Mouse (Mus musculus) CD4-positive, CD25-positive, alpha-beta regulatory T cell (primary cell): ENCODE data around the gene Mettl6. TPM values are rescaled to one million over a fixed set of nuclear protein-coding genes. Genes with fewer than 3 reads are reported as not detected.

Experiments
- polyA plus RNA-seq: library from polyadenylated mRNA; unstranded; fragments of 100-300 nt; shearing (Covaris generic); gene quantifications from one replicate; pipeline ENCODE4 v1.2.1, GENCODE M21; 2017

The Mettl6 gene
- 55.0 TPM for polyA plus RNA-seq

DNA sequence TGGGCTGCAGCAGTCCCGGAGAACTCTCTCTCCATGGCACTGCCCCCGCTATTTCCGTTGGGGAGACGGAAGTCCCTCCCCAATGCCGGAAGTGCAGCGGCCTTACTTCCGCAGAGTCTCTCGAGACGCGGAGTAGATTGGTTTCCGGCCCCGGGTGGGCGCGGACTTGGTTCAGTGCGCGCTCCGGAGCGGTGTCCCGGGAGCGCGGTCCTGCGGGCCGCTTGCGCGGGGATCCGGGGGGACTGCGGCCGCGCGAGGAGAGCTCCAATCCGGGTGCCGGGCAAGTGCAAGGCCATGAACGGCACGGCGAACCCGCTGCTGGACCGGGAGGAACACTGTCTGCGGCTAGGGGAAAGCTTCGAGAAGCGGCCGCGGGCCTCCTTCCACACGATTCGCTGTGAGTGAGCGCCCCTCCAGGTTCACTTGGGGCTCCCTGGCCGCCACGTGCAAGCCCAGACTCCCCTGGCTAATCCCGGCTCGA lies at the start of gene Mettl6:
Mettl6 (minus strand) TSS at position 66 of the 481 bp plus-strand sequence.

GRCm38 (mm10) chr14:31494349-31494974 lies 378 bp downstream of the Mettl6 start, which contains the start of gene Eaf1:
Eaf1 (plus strand) TSS chr14:31494399.

DNA sequence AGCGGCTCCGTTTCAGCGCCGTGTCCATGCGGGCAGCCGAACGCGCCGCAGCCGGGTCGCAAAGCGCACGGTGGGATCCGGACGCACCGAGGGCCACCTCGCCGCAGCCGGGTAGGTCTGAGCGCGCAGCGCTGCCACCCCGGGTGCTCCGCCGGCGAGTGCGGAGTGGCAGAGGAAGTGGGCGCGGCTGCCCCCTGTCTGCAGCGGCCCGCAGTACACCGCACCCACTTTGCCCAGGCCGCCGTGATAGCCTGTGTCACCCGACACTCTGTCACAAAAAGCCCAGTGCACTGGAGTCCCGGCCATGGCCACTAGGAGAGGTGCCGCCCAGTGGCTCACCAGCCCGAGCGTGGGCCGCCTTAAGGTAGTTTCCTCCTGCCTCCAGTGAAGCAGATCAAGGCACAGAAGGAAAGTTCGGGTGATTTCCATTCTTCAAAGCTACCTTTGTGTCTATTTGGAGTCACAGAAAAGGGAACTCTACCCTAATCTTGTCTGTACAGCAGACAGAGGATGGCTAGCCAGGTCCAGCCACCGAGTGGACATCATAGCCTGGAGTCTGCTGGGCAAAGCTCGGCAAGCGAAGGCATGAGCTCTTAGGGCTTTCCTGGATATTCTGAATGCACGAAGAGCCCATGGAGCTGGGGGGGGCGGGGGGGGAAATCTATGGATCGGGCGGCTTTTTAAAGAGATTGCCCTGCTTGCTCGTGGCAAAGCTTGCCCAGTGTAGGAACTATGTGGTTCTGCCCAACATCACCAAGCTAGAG lies 58.7 kb downstream of the Mettl6 start, which contains the start of gene Sh3bp5:
Sh3bp5 (minus strand) TSS at position 149 of the 764 bp plus-strand sequence.

Other genes starting within 250 kb of the Mettl6 start
- gene Phf7, start 243.7 kb downstream of the Mettl6 start, polyA plus RNA-seq = 18.3 TPM
- 91.6 TPM for gene Bap1, start 243.6 kb downstream of the Mettl6 start, polyA plus RNA-seq
- gene Dnah1, start 171.1 kb downstream of the Mettl6 start, polyA plus RNA-seq = 0.02 TPM
- 59.0 TPM for gene Capn7, start 158.4 kb downstream of the Mettl6 start, polyA plus RNA-seq
- gene Sh3bp5, start 59.0 kb downstream of the Mettl6 start, polyA plus RNA-seq = 78.9 TPM
- gene Eaf1, start 641 bp downstream of the Mettl6 start, polyA plus RNA-seq = 36.0 TPM
- gene Colq, start 96.3 kb upstream of the Mettl6 start, polyA plus RNA-seq = 17.5 TPM
- not detected for gene Gm49387, start 145.8 kb upstream of the Mettl6 start, polyA plus RNA-seq
- gene Btd, start 146.0 kb upstream of the Mettl6 start, polyA plus RNA-seq = 23.7 TPM
- 27.0 TPM for gene Hacl1, start 146.2 kb upstream of the Mettl6 start, polyA plus RNA-seq